Mouse (Mus musculus) liver, embryonic 16.5 days (tissue): ENCODE data around the gene Gpkow. TPM values are rescaled to one million over a fixed set of nuclear protein-coding genes. Genes with fewer than 3 reads are reported as not detected.

Source experiments
- ATAC-seq: fragments of 200-750 bp; cut with Nextera tagmentation; 2 replicates; pipeline ENCODE4 v1.8.0; 2017; ENCODE audit warnings: low read depth, mild to moderate bottlenecking, moderate number of reproducible peaks, moderate library complexity
- H3K27ac ChIP-seq: fragments of 300-500 bp; sonication (generic); 2 replicates; pipeline ENCODE4 v1.5.1; 2014; ENCODE audit warnings: mild to moderate bottlenecking, low read length
- H3K27me3 ChIP-seq: fragments of 300-500 bp; sonication (generic); 2 replicates; pipeline ENCODE4 v1.6.1; 2014; ENCODE audit warnings: low read depth, low read length, mixed read lengths; ENCODE audit not compliant: control insufficient read depth, insufficient read depth
- H3K36me3 ChIP-seq: fragments of 300-500 bp; sonication (generic); 2 replicates; pipeline ENCODE4 v1.6.1; 2014; ENCODE audit warnings: mild to moderate bottlenecking; ENCODE audit not compliant: control insufficient read depth, insufficient read depth
- H3K4me1 ChIP-seq: fragments of 300-500 bp; sonication (generic); 2 replicates; pipeline ENCODE4 v1.6.1; 2014; ENCODE audit warnings: low read depth, low read length, mixed read lengths; ENCODE audit not compliant: control insufficient read depth
- H3K4me2 ChIP-seq: fragments of 300-500 bp; sonication (generic); 2 replicates; pipeline ENCODE4 v1.6.1; 2014; ENCODE audit warnings: low read depth, low read length, mixed read lengths
- H3K4me3 ChIP-seq: fragments of 300-500 bp; sonication (generic); 2 replicates; pipeline ENCODE4 v1.5.1; 2014; ENCODE audit warnings: low read depth, mild to moderate bottlenecking, low read length
- H3K9ac ChIP-seq: fragments of 300-500 bp; sonication (generic); 2 replicates; pipeline ENCODE4 v1.6.1; 2014; ENCODE audit warnings: low read depth, low read length
- H3K9me3 ChIP-seq: fragments of 300-500 bp; sonication (generic); replicated peaks from 2 replicates; pipeline ENCODE4 v1.6.1; 2016; ENCODE audit warnings: low read length; ENCODE audit not compliant: control insufficient read depth
- WGBS: fragments of 180-500 bp; shearing (Covaris S2); extraction: QIAGEN DNeasy Blood & Tissue Kit; methylation state at CpG from one replicate; pipeline ENCODE4 v1.1.7; 2014; ENCODE audit not compliant: insufficient replicate concordance; 5-methylcytosine and 5-hydroxymethylcytosine counted together
- polyA plus RNA-seq: library from polyadenylated mRNA; unstranded; fragments of >200 nt; fragmentation: Nextera tagmentation; extraction: Ambion mirVana; gene quantifications from 2 replicates; pipeline ENCODE4 v1.2.1, GENCODE M21; 2015

Gpkow gene
- polyA plus RNA-seq, 1 experiment from 2014 or later: 14.0 TPM

- WGBS: 64% methylated on average over 21 of the region's 21 CpGs
- ATAC-seq: no peak
- H3K36me3 ChIP-seq: no peaks in the 10 kb centered on the region
- H3K9ac ChIP-seq: no peak overlapping the region
- H3K27me3 ChIP-seq: no peaks in the 10 kb centered on the region
- H3K9me3 ChIP-seq: no peaks in the 10 kb centered on the region
- no peak overlapping the region for H3K4me3 ChIP-seq
- H3K4me2 ChIP-seq: no peak overlapping the region
- peaks cover 8% of the 10 kb centered on the region; the same call in 1 of the 2 replicates for H3K4me1 ChIP-seq
- H3K27ac ChIP-seq: no peak overlapping the region
These were observed 31.0 kb upstream of the Gpkow start for GRCm38 (mm10) chrX:7665739-7666502.

GRCm38 (mm10) chrX:7670390-7670881 is 26.5 kb upstream of the Gpkow start:
- ATAC-seq: peak; percentile 71
- no peaks in the 10 kb centered on the region for H3K9me3 ChIP-seq
- H3K4me3 ChIP-seq: peak overlapping the region; percentile 62
- H3K27ac ChIP-seq: peak overlapping the region; percentile 14; the same call in 1 of the 2 replicates
- H3K27me3 ChIP-seq: no peaks in the 10 kb centered on the region
- peaks cover 8% of the 10 kb centered on the region for H3K4me1 ChIP-seq
- H3K4me2 ChIP-seq: peak overlapping the region; percentile 69
- no peaks in the 10 kb centered on the region for H3K36me3 ChIP-seq
- peak overlapping the region; percentile 50 for H3K9ac ChIP-seq
- WGBS: 12% methylated on average over 18 of the region's 19 CpGs

GRCm38 (mm10) chrX:7670921-7671623 is 25.9 kb upstream of the Gpkow start, which contains the start of gene Plp2:
TSS of gene Plp2 (minus strand) at chrX:7671390.
- Histone ChIP-seq H3K27me3 (no peaks in the 10 kb centered on the region), H3K4me1 (peaks cover 8% of the 10 kb centered on the region), H3K36me3 (no peaks in the 10 kb centered on the region), H3K9me3 (no peaks in the 10 kb centered on the region), H3K9ac (peak within 1 kb of the TSS; percentile 50), H3K4me2 (peak within 1 kb of the TSS; percentile 69), H3K27ac (peak within 1 kb of the TSS; percentile 14; the same call in 1 of the 2 replicates), H3K4me3 (peak within 1 kb of the TSS; percentile 62)
- peak; percentile 42 for ATAC-seq
- 24% methylated on average over 35 of the region's 36 CpGs for WGBS

- Histone ChIP-seq H3K9ac (no peak overlapping the region), H3K4me1 (peaks cover 8% of the 10 kb centered on the region), H3K27me3 (no peaks in the 10 kb centered on the region), H3K4me3 (no peak overlapping the region), H3K4me2 (no peak overlapping the region), H3K36me3 (no peaks in the 10 kb centered on the region), H3K9me3 (no peaks in the 10 kb centered on the region), H3K27ac (no peak overlapping the region)
- 38% methylated on average over 6 of the region's 6 CpGs for WGBS
- no peak for ATAC-seq
These were observed 24.2 kb upstream of the Gpkow start for GRCm38 (mm10) chrX:7672739-7673138.

- peaks cover 8% of the 10 kb centered on the region for H3K4me1 ChIP-seq
- peak overlapping the region; percentile 14; the same call in 1 of the 2 replicates for H3K27ac ChIP-seq
- H3K9me3 ChIP-seq: no peaks in the 10 kb centered on the region
- H3K36me3 ChIP-seq: no peaks in the 10 kb centered on the region
- H3K4me3 ChIP-seq: peak overlapping the region; percentile 43; the same call in 1 of the 2 replicates
- WGBS: 18% methylated on average over 12 of the region's 12 CpGs
- no peak overlapping the region for H3K9ac ChIP-seq
- H3K27me3 ChIP-seq: no peaks in the 10 kb centered on the region
- no peak for ATAC-seq
- peak overlapping the region; percentile 56 for H3K4me2 ChIP-seq
These were observed 23.2 kb upstream of the Gpkow start for GRCm38 (mm10) chrX:7673578-7674281.

GRCm38 (mm10) chrX:7674284-7675000 is 22.5 kb upstream of the Gpkow start:
- ATAC-seq: no peak
- Histone ChIP-seq H3K27me3 (no peaks in the 10 kb centered on the region), H3K4me2 (peak overlapping the region; percentile 56), H3K4me3 (peak overlapping the region; percentile 43), H3K9me3 (no peaks in the 10 kb centered on the region), H3K27ac (peak overlapping the region; percentile 14; the same call in 1 of the 2 replicates), H3K4me1 (peaks cover 8% of the 10 kb centered on the region), H3K9ac (peak overlapping the region; percentile 15; the same call in 1 of the 2 replicates), H3K36me3 (no peaks in the 10 kb centered on the region)
- 17% methylated on average over 28 of the region's 28 CpGs for WGBS

- Histone ChIP-seq H3K4me2 (peak overlapping the region; percentile 56), H3K4me1 (peaks cover 8% of the 10 kb centered on the region), H3K9ac (no peak overlapping the region; the same call in 1 of the 2 replicates), H3K4me3 (peak overlapping the region; percentile 43), H3K27ac (no peak overlapping the region), H3K27me3 (no peaks in the 10 kb centered on the region), H3K9me3 (no peaks in the 10 kb centered on the region), H3K36me3 (no peaks in the 10 kb centered on the region)
- 22% methylated on average over 10 of the region's 10 CpGs for WGBS
- no peak for ATAC-seq
These were observed 21.9 kb upstream of the Gpkow start for GRCm38 (mm10) chrX:7675001-7675380.

- no peaks in the 10 kb centered on the region for H3K9me3 ChIP-seq
- H3K27ac ChIP-seq: no peak overlapping the region
- H3K4me2 ChIP-seq: no peak overlapping the region
- H3K36me3 ChIP-seq: no peaks in the 10 kb centered on the region
- no peaks in the 10 kb centered on the region; the same call in none of the 2 replicates for H3K4me1 ChIP-seq
- no peaks in the 10 kb centered on the region for H3K27me3 ChIP-seq
- H3K9ac ChIP-seq: no peak overlapping the region
- no peak for ATAC-seq
- no peak overlapping the region for H3K4me3 ChIP-seq
- 28% methylated on average over 3 of the region's 3 CpGs for WGBS
These were observed 17.9 kb upstream of the Gpkow start for GRCm38 (mm10) chrX:7678986-7679385.
